Mouse (Mus musculus) testis, adult 2 months (tissue): ENCODE data around the gene Ano1.

ENCODE experiments used
- CTCF ChIP-seq: fragments of 200-500 bp; IDR thresholded peaks from 2 replicates; pipeline ENCODE4 v1.5.1; 2012; ENCODE audit warnings: low read depth, mild to moderate bottlenecking, inconsistent platforms, low read length, moderate library complexity; ENCODE audit not compliant: control insufficient read depth, insufficient read depth, insufficient replicate concordance
- POLR2A ChIP-seq: fragments of 200-500 bp; IDR thresholded peaks from 2 replicates; pipeline ENCODE4 v1.6.1; 2012; ENCODE audit warnings: low read depth, mild to moderate bottlenecking, inconsistent platforms, low read length, moderate library complexity; ENCODE audit not compliant: control insufficient read depth

- TF ChIP-seq CTCF (no peak), POLR2A (no peak)
These were observed 136.4 kb downstream of the Ano1 start for GRCm38 (mm10) chr7:144615343-144615742.
